Mouse (Mus musculus): ENCODE results near the gene Epop. TPM values are rescaled to one million over a fixed set of nuclear protein-coding genes. Genes with fewer than 3 reads are reported as not detected.
A peak's percentile ranks its signal among the peaks of the same experiment; 100 is the strongest.

The Epop gene
- total RNA-seq, 2 experiments from 2014 or later: 5.6 to 6.3 TPM

GRCm38 (mm10) chr11:97597945-97598691 is 31.4 kb downstream of the Epop start:
- DNase-seq: no peak
- intact Hi-C loops (cut with DNase I): no loop called here

GRCm38 (mm10) chr11:97594136-97594535 is 35.4 kb downstream of the Epop start:
- intact Hi-C loops (cut with DNase I): no loop called here
- DNase-seq: no peak

- intact Hi-C loops (cut with DNase I): no loop called here
Observed at GRCm38 (mm10) chr11:97591910-97592309, 37.6 kb downstream of the Epop start.

GRCm38 (mm10) chr11:97590227-97590960 is 39.1 kb downstream of the Epop start:
- peak; percentile 46 for DNase-seq
- intact Hi-C loops (cut with DNase I): no loop called here

More at GRCm38 (mm10) chr11:97591910-97592309, 37.6 kb downstream of the Epop start:
- DNase-seq: no peak

GRCm38 (mm10) chr11:97589216-97589615 is 40.3 kb downstream of the Epop start:
- intact Hi-C loops (cut with DNase I): no loop called here
- DNase-seq: no peak

- no peak for DNase-seq
- intact Hi-C loops (cut with DNase I): no loop called here
Observed at GRCm38 (mm10) chr11:97585932-97586331, 43.6 kb downstream of the Epop start.

DNA sequence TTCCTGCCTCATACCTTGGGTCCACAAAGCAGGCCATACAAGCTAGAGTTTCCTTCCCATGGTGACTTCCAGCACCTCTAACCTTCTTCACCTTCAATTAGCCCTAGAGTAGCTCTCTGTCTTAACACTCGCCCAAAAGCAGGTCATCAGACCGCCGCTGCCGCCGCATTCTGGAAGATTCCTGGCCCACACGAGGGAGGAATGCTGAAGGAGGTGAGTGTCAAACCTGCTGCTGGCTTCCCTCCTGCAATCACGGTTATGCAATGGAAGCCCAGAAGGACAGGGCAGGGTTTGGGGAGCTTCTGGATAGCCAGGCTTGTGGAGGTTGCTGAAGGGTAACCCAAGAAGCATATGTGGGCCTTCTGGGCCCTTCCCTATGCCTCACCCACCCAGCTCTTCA is 45.0 kb downstream of the Epop start:
- no peak for DNase-seq
- intact Hi-C loops (cut with DNase I): no loop called here

DNA sequence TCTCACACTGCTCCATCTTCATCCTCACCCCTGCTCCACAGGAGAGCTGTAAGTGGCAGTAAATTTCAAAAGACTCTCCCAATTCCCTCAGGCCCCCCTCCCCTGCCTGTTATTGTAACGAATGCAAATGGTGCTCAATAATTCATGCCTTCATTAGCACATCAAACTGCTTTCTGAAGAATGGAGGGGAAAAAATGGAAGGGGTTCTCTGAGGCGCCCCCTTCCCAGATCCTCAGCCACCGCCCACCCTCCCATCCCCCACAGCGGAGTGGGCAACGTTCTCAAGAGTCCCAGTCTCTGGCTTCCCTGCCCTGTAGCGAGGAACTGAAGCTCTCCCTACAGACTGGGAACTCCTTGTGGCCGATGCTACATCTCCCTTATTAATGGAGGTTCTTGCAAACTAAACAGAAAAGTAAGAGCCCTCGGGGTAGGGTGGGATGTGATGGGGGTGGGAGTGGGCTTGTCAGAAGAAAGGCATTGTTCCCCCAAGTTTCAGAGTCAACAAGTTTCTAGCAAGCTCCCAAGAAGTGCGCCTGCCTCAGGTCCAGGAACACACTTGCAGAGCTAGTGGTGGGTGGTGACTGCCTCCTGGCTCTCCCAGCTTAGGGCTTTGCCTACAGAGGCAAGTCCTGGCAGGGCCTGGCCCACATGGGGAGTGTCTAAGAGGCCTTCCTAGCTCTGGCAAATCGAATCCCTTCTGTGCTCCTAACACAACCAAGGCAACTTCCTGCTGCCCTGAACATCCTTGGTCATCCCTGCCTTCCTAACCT is 50.2 kb downstream of the Epop start:
- no peak for DNase-seq

GRCm38 (mm10) chr11:97578286-97578685 is 51.2 kb downstream of the Epop start:
- intact Hi-C loops (cut with DNase I): loop anchor here (5.0 kb wide), 1 partner anchor 39 kb away; no protein-coding TSS in a partner anchor
- no peak for DNase-seq

More for the DNA sequence above, 50.2 kb downstream of the Epop start:
- intact Hi-C loops (cut with DNase I): loop anchor here (5.0 kb wide), 1 partner anchor 38 kb away; no protein-coding TSS in a partner anchor

Small RNA genes within 50 kb of the gene (microRNA-seq; reads per million reads assigned to microRNA genes)
- not detected for gene Gm24158
- not detected for gene Mir6927

Other genes with a start within 250 kb of the Epop start
- 100 to 1,000 TPM; 107 to 111 TPM for gene Arhgap23, start 214.2 kb downstream of the Epop start, total RNA-seq (2021)
- gene 4933428G20Rik, start 129.4 kb downstream of the Epop start, total RNA-seq (2021): under 1 TPM in 1 of 2 experiments, not detected in 1; 0.26 TPM
- gene Srcin1, start 53.5 kb downstream of the Epop start, total RNA-seq (2021): 100 to 1,000 TPM; 163 to 177 TPM
- 10 to 100 TPM; 60.2 to 67.1 TPM for gene Mllt6, start 33.7 kb upstream of the Epop start, total RNA-seq (2021)
- 10 to 100 TPM; 25.8 to 28.5 TPM for gene Cisd3, start 56.1 kb upstream of the Epop start, total RNA-seq (2021)
- 100 to 1,000 TPM; 100 to 104 TPM for gene Pcgf2, start 70.8 kb upstream of the Epop start, total RNA-seq (2021)
- gene Psmb3, start 73.7 kb upstream of the Epop start, total RNA-seq (2021): 100 to 1,000 TPM; 168 to 172 TPM
- 100 to 1,000 TPM; 180 to 185 TPM for gene Pip4k2b, start 115.0 kb upstream of the Epop start, total RNA-seq (2021)
- gene Cwc25, start 136.9 kb upstream of the Epop start, total RNA-seq (2021): 10 to 100 TPM; 17.6 to 20.4 TPM
- gene 1700001P01Rik, start 146.2 kb upstream of the Epop start, total RNA-seq (2021): 1 to 10 TPM in 1 of 2 experiments, not detected in 1; 2.0 TPM
- 100 to 1,000 TPM; 614 to 660 TPM for gene Rpl23, start 152.7 kb upstream of the Epop start, total RNA-seq (2021)
- gene Lasp1, start 169.3 kb upstream of the Epop start, total RNA-seq (2021): 100 to 1,000 TPM; 190 to 199 TPM
- gene B230217C12Rik, start 211.1 kb upstream of the Epop start, total RNA-seq (2021): 10 to 100 TPM; 27.1 to 29.0 TPM

Measured in left cerebral cortex, postnatal 4 days (tissue).